Mouse (Mus musculus): Measurements from ENCODE around the gene Nfib. TPM values are rescaled to one million over a fixed set of nuclear protein-coding genes. Genes with fewer than 3 reads are reported as not detected.

The Nfib gene
- polyA plus RNA-seq, 1 experiment from 2014 or later, result 113 TPM

- Histone ChIP-seq H3K9ac (peak overlapping the region; percentile 100), H3K4me2 (peak overlapping the region; percentile 87), H3K9me3 (no peaks in the 10 kb centered on the region), H3K27ac (peak overlapping the region; percentile 100), H3K4me1 (peaks cover 29% of the 10 kb centered on the region), H3K36me3 (no peaks in the 10 kb centered on the region), H3K4me3 (peak overlapping the region; percentile 93), H3K27me3 (no peaks in the 10 kb centered on the region)
- peak; percentile 77 for ATAC-seq (ENCODE audit: insufficient number of reproducible peaks, low FRiP score, low TSS enrichment, low read depth)
- under 1% methylated on average over 65 of the region's 72 CpGs for WGBS
These were observed 200.2 kb downstream of the Nfib start for GRCm38 (mm10) chr4:82505121-82506031.

GRCm38 (mm10) chr4:82504284-82505120, 201.0 kb downstream of the Nfib start:
- H3K9me3 ChIP-seq, result no peaks in the 10 kb centered on the region
- H3K4me3 ChIP-seq, result peak overlapping the region; percentile 93
- WGBS, result under 1% methylated on average over 62 of the region's 62 CpGs
- H3K9ac ChIP-seq, result peak overlapping the region; percentile 100
- peak overlapping the region; percentile 87 for H3K4me2 ChIP-seq
- no peaks in the 10 kb centered on the region for H3K27me3 ChIP-seq
- peaks cover 30% of the 10 kb centered on the region for H3K4me1 ChIP-seq
- no peaks in the 10 kb centered on the region for H3K36me3 ChIP-seq
- ATAC-seq (ENCODE audit: insufficient number of reproducible peaks, low FRiP score, low TSS enrichment, low read depth), result no peak
- peak overlapping the region; percentile 100 for H3K27ac ChIP-seq

- Histone ChIP-seq H3K27me3 (no peaks in the 10 kb centered on the region), H3K9me3 (no peaks in the 10 kb centered on the region), H3K36me3 (no peaks in the 10 kb centered on the region), H3K4me3 (peak overlapping the region; percentile 93), H3K4me1 (peaks cover 29% of the 10 kb centered on the region), H3K4me2 (peak overlapping the region; percentile 87), H3K27ac (peak overlapping the region; percentile 100), H3K9ac (peak overlapping the region; percentile 100)
- WGBS, result under 1% methylated on average over 10 of the region's 10 CpGs
- no peak for ATAC-seq (ENCODE audit: insufficient number of reproducible peaks, low FRiP score, low TSS enrichment, low read depth)
These were observed 201.6 kb downstream of the Nfib start for GRCm38 (mm10) chr4:82504015-82504283.

- H3K9me3 ChIP-seq, result no peaks in the 10 kb centered on the region
- peak overlapping the region; percentile 100 for H3K27ac ChIP-seq
- WGBS, result 9% methylated on average over 8 of the region's 8 CpGs
- H3K27me3 ChIP-seq, result no peaks in the 10 kb centered on the region
- peak overlapping the region; percentile 93 for H3K4me3 ChIP-seq
- peak overlapping the region; percentile 87 for H3K4me2 ChIP-seq
- H3K36me3 ChIP-seq, result peaks cover under 1% of the 10 kb centered on the region; the same call in 1 of the 2 replicates
- H3K4me1 ChIP-seq, result peaks cover 26% of the 10 kb centered on the region
- ATAC-seq (ENCODE audit: insufficient number of reproducible peaks, low FRiP score, low TSS enrichment, low read depth), result no peak
- peak overlapping the region; percentile 100 for H3K9ac ChIP-seq
These were observed 202.1 kb downstream of the Nfib start for GRCm38 (mm10) chr4:82503274-82504014.

- Histone ChIP-seq H3K4me1 (peaks cover 26% of the 10 kb centered on the region), H3K27me3 (no peaks in the 10 kb centered on the region), H3K4me3 (peak overlapping the region; percentile 93), H3K9ac (peak overlapping the region; percentile 29), H3K9me3 (no peaks in the 10 kb centered on the region), H3K36me3 (peaks cover 9% of the 10 kb centered on the region), H3K4me2 (peak overlapping the region; percentile 87), H3K27ac (peak overlapping the region; percentile 54)
- ATAC-seq (ENCODE audit: insufficient number of reproducible peaks, low FRiP score, low TSS enrichment, low read depth), result no peak
- WGBS, result 31% methylated on average over 2 of the region's 2 CpGs
These were observed 202.9 kb downstream of the Nfib start for GRCm38 (mm10) chr4:82502611-82503010.

GRCm38 (mm10) chr4:82502012-82502411, 203.5 kb downstream of the Nfib start:
- Histone ChIP-seq H3K9ac (peak overlapping the region; percentile 33; the same call in 1 of the 2 replicates), H3K4me3 (peak overlapping the region; percentile 93), H3K9me3 (no peaks in the 10 kb centered on the region), H3K4me1 (peaks cover 26% of the 10 kb centered on the region), H3K4me2 (peak overlapping the region; percentile 87), H3K36me3 (peaks cover 15% of the 10 kb centered on the region), H3K27me3 (no peaks in the 10 kb centered on the region), H3K27ac (peak overlapping the region; percentile 54; the same call in 1 of the 2 replicates)
- ATAC-seq (ENCODE audit: insufficient number of reproducible peaks, low FRiP score, low TSS enrichment, low read depth), result no peak
- WGBS, result 18% methylated on average over 5 of the region's 5 CpGs

GRCm38 (mm10) chr4:82500578-82501098, 204.9 kb downstream of the Nfib start:
- peaks cover 18% of the 10 kb centered on the region for H3K36me3 ChIP-seq
- peaks cover 30% of the 10 kb centered on the region for H3K4me1 ChIP-seq
- no peak for ATAC-seq (ENCODE audit: insufficient number of reproducible peaks, low FRiP score, low TSS enrichment, low read depth)
- H3K27me3 ChIP-seq, result no peaks in the 10 kb centered on the region
- WGBS, result 25% methylated on average over 5 of the region's 5 CpGs
- H3K9ac ChIP-seq, result peak overlapping the region; percentile 8; the same call in 1 of the 2 replicates
- H3K4me2 ChIP-seq, result peak overlapping the region; percentile 87
- no peaks in the 10 kb centered on the region for H3K9me3 ChIP-seq
- 0 out of 2 replicates have a peak overlapping the region, but pooled peaks have one; percentile 44 for H3K27ac ChIP-seq
- peak overlapping the region; percentile 32 for H3K4me3 ChIP-seq

GRCm38 (mm10) chr4:82499725-82500577, 205.6 kb downstream of the Nfib start:
- 39% methylated on average over 9 of the region's 9 CpGs for WGBS
- Histone ChIP-seq H3K27me3 (no peaks in the 10 kb centered on the region), H3K4me2 (peak overlapping the region; percentile 87), H3K9me3 (no peaks in the 10 kb centered on the region), H3K4me3 (peak overlapping the region; percentile 32), H3K4me1 (peaks cover 30% of the 10 kb centered on the region), H3K36me3 (peaks cover 20% of the 10 kb centered on the region), H3K9ac (peak overlapping the region; percentile 8; the same call in 1 of the 2 replicates), H3K27ac (peak overlapping the region; percentile 44; the same call in 1 of the 2 replicates)
- no peak for ATAC-seq (ENCODE audit: insufficient number of reproducible peaks, low FRiP score, low TSS enrichment, low read depth)

- WGBS, result 60% methylated on average over 5 of the region's 5 CpGs
- no peaks in the 10 kb centered on the region for H3K9me3 ChIP-seq
- no peaks in the 10 kb centered on the region for H3K27me3 ChIP-seq
- H3K36me3 ChIP-seq, result peaks cover 20% of the 10 kb centered on the region
- peaks cover 36% of the 10 kb centered on the region for H3K4me1 ChIP-seq
- no peak overlapping the region for H3K9ac ChIP-seq
- H3K4me3 ChIP-seq, result peak overlapping the region; percentile 32
- ATAC-seq (ENCODE audit: insufficient number of reproducible peaks, low FRiP score, low TSS enrichment, low read depth), result no peak
- no peak overlapping the region for H3K27ac ChIP-seq
- H3K4me2 ChIP-seq, result peak overlapping the region; percentile 87
These were observed 206.3 kb downstream of the Nfib start for GRCm38 (mm10) chr4:82499238-82499637.

- peak overlapping the region; percentile 52 for H3K27ac ChIP-seq
- ATAC-seq (ENCODE audit: insufficient number of reproducible peaks, low FRiP score, low TSS enrichment, low read depth), result no peak
These were observed 207.6 kb downstream of the Nfib start for GRCm38 (mm10) chr4:82497671-82498631.

More at GRCm38 (mm10) chr4:82497671-82498631, 207.6 kb downstream of the Nfib start:
- no peaks in the 10 kb centered on the region for H3K27me3 ChIP-seq
- 75% methylated on average over 26 of the region's 26 CpGs for WGBS
- H3K9me3 ChIP-seq, result no peaks in the 10 kb centered on the region
- H3K4me2 ChIP-seq, result 0 out of 2 replicates have a peak overlapping the region, but pooled peaks have one; percentile 2
- peaks cover 20% of the 10 kb centered on the region for H3K36me3 ChIP-seq
- H3K9ac ChIP-seq, result no peak overlapping the region
- no peak overlapping the region for H3K4me3 ChIP-seq
- peaks cover 45% of the 10 kb centered on the region for H3K4me1 ChIP-seq

All from limb, embryonic 15.5 days (tissue).